Mouse (Mus musculus) kidney, adult 18-20 months (tissue): ENCODE measurements around the gene Exosc10.

ENCODE experiments used
- DNase-seq: peaks from one replicate; pipeline ENCODE4 v3.0.0; 2021

Gene Exosc10

DNA sequence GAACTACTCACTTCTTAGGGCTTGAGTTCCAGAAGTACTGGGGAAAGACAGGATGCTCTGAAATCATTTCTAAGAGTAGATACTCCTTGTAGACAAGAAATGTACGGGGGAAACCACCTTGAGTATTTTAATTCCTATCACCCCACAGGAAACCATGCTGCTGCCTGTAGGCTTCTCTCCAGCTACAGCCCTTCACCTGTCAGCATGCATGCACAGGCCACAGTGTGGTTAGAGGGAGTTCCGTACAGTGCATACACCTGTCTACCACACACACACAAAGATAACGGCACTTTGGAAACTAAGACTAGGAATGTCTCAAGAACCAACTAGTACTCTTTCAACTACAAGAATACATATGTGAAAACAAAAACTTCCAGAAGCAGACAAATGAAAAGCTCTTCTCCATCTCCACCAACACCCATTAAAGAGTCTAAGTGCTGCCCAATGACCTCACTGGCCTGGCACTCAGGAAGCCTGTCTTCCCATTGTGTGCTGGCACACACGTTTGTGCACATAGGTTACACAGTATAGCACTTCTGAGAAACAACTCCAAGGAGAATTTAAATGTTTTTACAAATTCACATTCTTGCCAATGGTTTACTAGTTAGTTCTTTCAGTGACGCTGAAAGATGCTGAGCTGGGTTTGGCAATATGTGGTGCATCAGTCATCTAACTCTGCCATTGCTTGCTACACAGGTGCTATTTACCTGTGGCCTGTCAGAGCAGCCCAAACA is 52.6 kb downstream of the Exosc10 start:
- DNase-seq: no peak

DNA sequence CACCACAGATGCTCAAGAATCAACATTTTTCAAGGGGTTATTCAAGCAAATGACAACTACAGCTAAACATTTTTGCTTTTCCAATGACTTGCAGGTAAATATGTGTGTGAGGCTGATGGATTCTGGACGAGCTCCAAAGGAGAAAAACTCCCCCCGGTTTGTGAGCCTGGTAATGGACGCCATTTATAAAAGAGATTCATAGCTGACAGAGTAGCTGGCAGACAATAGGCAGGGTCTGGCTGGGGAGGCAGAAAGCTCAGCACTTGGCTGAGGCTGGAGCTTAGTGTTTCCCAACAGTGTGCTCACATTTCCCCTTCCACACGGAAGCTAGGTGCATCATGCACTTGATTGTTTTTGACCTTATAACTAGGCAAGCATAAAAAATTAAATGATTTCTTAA is 54.3 kb downstream of the Exosc10 start:
- DNase-seq: no peak

DNA sequence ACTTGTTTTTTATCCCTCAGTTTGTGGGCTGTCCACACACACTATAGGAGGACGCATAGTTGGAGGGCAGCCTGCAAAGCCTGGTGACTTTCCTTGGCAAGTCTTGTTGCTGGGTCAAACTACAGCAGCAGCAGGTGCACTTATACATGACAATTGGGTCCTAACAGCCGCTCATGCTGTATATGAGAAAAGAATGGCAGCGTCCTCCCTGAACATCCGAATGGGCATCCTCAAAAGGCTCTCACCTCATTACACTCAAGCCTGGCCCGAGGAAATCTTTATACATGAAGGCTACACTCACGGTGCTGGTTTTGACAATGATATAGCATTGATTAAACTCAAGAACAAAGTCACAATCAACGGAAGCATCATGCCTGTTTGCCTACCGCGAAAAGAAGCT is 55.5 kb downstream of the Exosc10 start:
- DNase-seq: no peak

DNA sequence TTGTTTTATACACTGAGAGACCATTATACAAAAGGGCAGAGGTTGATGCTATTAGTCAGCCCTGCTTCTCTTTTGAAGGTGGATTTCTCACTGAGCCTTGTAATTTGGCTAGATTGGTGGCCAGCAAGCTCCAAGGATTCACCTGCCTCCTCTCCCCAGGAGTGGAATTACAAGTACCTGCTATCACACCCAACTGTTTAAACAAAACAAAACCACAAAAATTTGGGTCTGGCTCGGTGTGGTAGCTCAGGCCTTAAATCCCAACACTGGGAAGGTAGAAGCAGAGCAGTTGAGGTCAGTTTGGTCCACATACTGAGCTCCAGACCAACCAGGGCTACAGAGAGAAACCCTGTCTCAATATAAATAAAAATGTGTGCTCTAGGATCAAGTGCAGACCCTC is 61.6 kb downstream of the Exosc10 start:
- no peak for DNase-seq

DNA sequence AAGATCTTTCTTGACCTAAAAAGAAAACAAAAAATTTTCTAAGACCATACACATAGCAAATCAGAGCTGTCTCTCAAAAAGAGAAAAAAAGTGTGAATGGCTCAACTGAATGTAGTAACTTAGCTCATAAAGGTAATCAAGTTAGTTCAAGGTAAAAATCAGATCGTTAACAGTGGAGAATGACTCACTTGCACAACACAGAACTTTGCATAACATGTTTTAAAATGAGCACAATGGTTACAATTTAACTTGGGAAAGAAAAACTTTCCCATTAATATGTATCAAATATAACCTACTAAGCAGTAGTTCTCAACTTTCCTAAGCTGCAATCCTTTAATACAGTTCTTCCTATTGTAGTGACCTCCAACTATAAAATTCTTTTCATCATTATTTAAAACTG is 62.5 kb downstream of the Exosc10 start:
- DNase-seq: no peak

DNA sequence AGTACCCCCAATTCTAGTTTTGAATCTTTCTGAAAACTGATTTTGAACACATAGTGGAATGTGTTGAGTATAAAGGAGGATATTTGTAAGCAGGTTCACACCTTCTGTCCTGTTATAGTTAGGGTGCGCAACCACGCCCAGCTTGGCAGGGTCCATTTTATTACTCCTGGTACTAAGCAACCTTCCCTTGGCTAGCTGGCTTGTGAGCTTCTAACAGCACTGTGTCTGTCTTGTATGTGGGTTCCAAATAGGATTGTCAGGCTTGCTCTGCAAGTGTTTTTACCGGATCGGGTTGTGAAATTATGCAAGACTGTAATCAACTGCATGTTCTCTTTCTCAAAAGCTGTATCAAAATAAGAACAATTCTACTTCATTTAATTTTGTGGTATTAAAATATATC is 64.3 kb downstream of the Exosc10 start:
- no peak for DNase-seq

DNA sequence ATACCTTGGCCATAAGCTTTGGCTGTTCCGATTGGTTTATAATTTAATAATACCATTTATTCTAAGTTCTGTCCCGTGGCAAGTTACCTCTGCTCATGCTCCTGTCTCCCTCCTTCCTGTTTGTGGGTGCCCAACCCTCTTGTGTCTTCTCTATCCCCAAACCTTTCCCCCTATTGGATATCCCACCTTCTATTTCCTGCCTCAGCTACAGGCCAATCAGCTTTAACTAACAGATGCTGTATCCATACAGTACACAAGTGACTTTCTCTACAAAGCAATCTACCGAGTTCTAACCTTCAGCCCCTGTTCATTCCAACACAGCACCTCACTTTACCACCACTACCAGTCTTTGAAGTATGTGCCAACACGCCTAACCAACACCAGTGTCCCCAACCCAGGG is 65.4 kb downstream of the Exosc10 start:
- no peak for DNase-seq

DNA sequence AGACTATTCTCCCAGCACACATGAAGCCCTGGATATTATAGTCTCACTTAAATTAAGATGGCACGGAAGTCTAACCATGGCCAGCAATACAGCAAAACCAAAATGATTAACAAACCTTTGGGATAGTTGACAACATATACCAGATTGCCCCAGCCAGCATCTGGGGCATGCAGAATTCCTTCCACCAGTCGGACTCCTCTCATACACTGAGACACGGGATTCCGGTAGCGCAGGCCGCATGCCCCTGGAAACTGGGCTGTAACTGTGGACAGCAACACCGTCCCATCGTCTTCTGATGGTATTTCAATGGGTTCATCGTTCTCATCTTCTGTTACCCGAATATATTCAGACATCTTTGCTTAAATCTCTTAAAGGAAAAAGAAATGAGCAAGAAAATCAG is 66.8 kb downstream of the Exosc10 start:
- DNase-seq: no peak

DNA sequence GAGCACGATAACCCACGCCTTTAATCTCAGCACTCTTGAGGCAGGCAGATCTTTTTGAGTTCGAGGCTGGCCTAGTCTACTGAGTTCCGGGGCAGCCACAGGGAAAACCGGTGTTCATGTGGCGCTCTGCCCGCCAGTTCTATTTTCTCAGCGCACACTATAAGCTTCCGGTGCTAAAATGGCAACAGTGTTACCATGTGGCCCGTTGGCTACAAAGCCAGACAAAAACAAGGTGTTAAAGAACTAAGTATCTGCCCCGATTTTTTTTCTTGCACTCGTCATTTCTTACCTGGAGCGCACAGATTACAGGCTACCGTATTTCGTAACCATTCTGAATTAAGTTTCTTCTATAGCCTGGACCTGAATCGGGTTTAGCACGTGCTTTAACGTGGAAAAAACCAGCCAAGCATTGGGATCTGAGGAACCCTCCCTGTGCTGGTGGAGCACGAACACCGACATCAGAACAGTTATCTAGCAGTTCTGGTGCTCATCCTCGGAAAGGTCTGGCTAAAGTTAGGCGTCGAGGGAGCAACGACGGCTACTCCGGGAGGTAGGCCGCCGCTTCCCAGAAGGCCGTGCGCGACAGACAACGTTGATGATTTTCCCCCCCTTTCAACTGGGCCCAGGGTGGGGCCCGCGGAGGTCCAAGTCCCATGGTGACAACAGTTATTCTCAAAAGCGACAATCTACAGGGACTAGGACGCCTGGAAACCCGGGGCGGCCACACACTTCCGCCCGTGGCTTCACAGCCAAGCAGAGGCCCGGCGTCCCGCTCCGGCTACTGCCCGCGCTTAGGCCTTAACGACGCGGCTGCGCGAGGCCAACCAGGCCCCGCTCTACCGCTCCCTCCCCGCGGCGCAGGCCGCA is 67.8 kb downstream of the Exosc10 start:
- peak; percentile 37 for DNase-seq

DNA sequence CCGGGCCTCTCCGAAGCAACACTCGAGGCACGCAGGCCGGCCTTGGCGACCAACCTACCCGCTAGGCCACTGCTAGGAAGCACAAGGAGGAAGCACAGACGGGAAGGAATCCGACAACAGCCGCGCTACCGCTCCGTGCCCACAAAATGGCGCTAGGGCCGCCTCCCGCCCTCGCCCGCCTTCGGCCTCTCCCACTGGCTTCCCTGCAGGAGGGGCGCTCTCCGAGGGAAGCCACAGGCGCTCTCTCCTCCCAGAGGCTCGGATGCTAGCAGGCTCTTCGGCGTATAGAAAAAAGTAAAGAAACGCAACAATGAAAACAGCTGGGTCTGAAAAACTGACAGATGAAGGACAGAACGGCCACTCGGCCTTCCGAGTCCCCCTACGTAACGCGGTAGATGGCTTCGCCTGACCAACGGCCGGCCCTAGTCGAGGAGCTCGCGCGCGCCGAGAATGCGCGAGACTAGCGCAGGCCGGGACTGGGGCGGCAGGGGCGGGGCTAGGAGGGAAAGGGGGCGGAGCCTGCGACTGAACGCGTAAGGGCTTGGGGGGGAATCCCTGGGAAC is 68.5 kb downstream of the Exosc10 start, which contains the start of gene Tardbp:
TSS of gene Tardbp (minus strand) at position 397 of the 563 bp plus-strand sequence.
- peak; percentile 97 for DNase-seq

DNA sequence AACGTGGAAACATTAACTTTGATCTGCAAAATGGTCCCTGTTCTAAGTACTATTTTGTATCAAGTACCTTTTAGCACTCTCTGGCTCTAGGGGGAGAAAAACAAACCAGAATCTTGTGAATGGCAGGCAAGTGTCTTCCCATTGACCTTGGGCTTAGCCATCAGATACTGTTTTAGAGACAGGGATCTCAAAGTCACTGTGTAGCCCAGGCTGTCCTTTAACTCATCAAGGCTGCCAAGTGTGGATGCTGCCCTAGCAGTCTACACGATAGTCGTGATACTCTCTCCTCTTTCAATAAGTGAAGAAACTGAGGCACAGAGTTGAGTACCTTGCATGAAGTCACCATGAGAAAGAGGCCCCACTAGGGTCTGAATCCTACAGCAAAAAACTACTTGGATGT is 69.0 kb downstream of the Exosc10 start:
- no peak for DNase-seq
